Mouse (Mus musculus) ES-E14 (cell line): ENCODE results near the gene Ankrd36. TPM values are rescaled to one million over a fixed set of nuclear protein-coding genes. Genes with fewer than 3 reads are reported as not detected.

Experiments
- DNase-seq: peaks from one replicate; pipeline ENCODE4 v3.0.0-alpha.2; 2013; ENCODE audit warnings: low read depth, low spot score
- H3K27ac ChIP-seq: 2 replicates; pipeline ENCODE4 v1.5.1; 2012; ENCODE audit warnings: low read depth, mild to moderate bottlenecking, low read length, moderate library complexity, mixed read lengths; ENCODE audit not compliant: poor library complexity, insufficient read depth, severe bottlenecking
- H3K36me3 ChIP-seq: 2 replicates; pipeline ENCODE4 v1.6.1; 2012; ENCODE audit warnings: mild to moderate bottlenecking, low read length, moderate library complexity, mixed read lengths; ENCODE audit not compliant: control insufficient read depth, poor library complexity, insufficient read depth, severe bottlenecking
- H3K4me1 ChIP-seq, 2 experiments: fragments of 150-350 bp in 1 of 2; sonication (generic) in 1 of 2; 2 replicates each; pipeline ENCODE4 v1.6.1; 2012; ENCODE audit warnings: low read length in 2 of 2, mild to moderate bottlenecking in 1 of 2, mixed read lengths in 1 of 2; ENCODE audit not compliant: control insufficient read depth in 2 of 2, insufficient read depth in 2 of 2, poor library complexity in 1 of 2
- H3K4me3 ChIP-seq, 2 experiments: fragments of 150-350 bp in 1 of 2; sonication (generic) in 1 of 2; 2 replicates each; pipeline ENCODE4 v1.5.1; 2012; ENCODE audit warnings: low read length in 2 of 2, low read depth in 1 of 2, mild to moderate bottlenecking in 1 of 2, mixed read lengths in 1 of 2; ENCODE audit not compliant: insufficient read depth in 1 of 2, poor library complexity in 1 of 2, severe bottlenecking in 1 of 2
- H3K9ac ChIP-seq: 2 replicates; pipeline ENCODE4 v1.6.1; 2012; ENCODE audit warnings: low read depth, mild to moderate bottlenecking, low read length, mixed read lengths; ENCODE audit not compliant: poor library complexity, insufficient read depth, severe bottlenecking
- H3K9me3 ChIP-seq: fragments of 150-350 bp; sonication (generic); 2 replicates; pipeline ENCODE4 v1.6.1; 2012; ENCODE audit warnings: low read depth, mild to moderate bottlenecking, low read length; ENCODE audit not compliant: control insufficient read depth, insufficient read depth
- CHD2 ChIP-seq: IDR thresholded peaks from 2 replicates; pipeline ENCODE4 v1.6.1; 2014; ENCODE audit warnings: mild to moderate bottlenecking, low read depth, low read length, inconsistent platforms
- HCFC1 ChIP-seq: IDR thresholded peaks from 2 replicates; pipeline ENCODE4 v1.6.1; 2012; ENCODE audit warnings: low read length, inconsistent platforms, borderline replicate concordance; ENCODE audit not compliant: insufficient read depth
- MAFK ChIP-seq: IDR thresholded peaks from 2 replicates; pipeline ENCODE4 v1.6.1; 2014; ENCODE audit warnings: mild to moderate bottlenecking, low read depth, low read length, inconsistent platforms; ENCODE audit not compliant: insufficient read depth
- ZC3H11A ChIP-seq: IDR thresholded peaks from 2 replicates; pipeline ENCODE4 v1.6.1; 2012; ENCODE audit warnings: low read depth, mild to moderate bottlenecking, inconsistent platforms, low read length, borderline replicate concordance
- ZNF384 ChIP-seq: IDR thresholded peaks from 2 replicates; pipeline ENCODE4 v1.6.1; 2012; ENCODE audit warnings: low read depth, low read length, inconsistent platforms
- in situ Hi-C, 2 experiments: fragments of 600-800 bp; cut with MboI; formaldehyde crosslinking; loops; one replicate each; pipeline ENCODE4 v1.15.1; 2025; ENCODE audit warnings: low sequenced_read_pairs in 2 of 2, inconsistent platforms in 1 of 2; ENCODE audit not compliant: unreplicated experiment in 2 of 2
- total RNA-seq: library from RNA; depleted of rRNA; stranded (reverse); fragments of 300-350 nt; gene quantifications from 2 replicates; pipeline ENCODE4 v1.2.3, GENCODE M21; 2012

Gene Ankrd36
- total RNA-seq, 1 experiment: 0.45 TPM

DNA sequence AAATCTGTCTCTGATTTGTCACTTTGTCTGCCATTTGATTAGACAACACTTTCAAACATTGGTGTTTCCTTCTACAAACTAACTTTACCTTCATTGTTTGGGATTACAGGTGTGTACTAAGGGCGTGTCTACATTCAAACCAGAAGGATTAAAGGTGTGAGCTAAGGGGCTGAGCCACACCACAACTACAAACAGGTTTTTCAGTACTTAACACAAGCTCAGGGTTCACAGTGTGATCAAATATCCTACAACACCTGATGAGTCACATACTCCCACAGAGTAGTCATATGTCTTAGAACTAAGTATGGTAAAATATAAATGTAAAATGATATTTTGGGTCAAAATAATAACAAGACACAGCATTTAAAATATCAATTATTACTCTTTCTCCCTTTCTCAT lies 17.6 kb upstream of the Ankrd36 start:
- H3K4me3 ChIP-seq: no peak overlapping the region
- no peaks in the 10 kb centered on the region for H3K9me3 ChIP-seq
- no peak overlapping the region for H3K9ac ChIP-seq
- DNase-seq: no peak
- H3K36me3 ChIP-seq: no peaks in the 10 kb centered on the region
- TF ChIP-seq HCFC1 (no peak), MAFK (no peak), ZC3H11A (no peak), ZNF384 (no peak), CHD2 (no peak)
- no peak overlapping the region for H3K27ac ChIP-seq
- no peaks in the 10 kb centered on the region for H3K4me1 ChIP-seq
- in situ Hi-C loops: no loop called here

DNA sequence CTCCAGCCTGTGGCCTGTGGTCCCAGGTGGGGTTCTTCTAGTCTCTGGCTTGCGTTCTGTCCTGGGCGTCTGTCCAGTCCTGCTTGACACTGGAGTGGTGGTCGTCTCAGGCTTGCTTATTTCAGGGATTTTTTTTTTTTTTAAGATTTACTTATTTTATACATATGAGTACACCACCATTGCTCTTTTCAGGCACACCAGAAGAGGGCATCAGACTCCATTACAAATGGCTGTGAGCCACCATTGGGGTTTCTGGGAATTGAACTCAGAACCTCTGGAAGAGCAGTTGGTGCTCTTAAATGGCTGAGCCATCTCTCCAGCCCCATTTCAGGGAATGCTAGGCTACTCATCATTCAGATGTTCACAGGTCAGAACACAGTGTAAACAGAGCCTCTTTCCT lies 9.2 kb upstream of the Ankrd36 start:
- TF ChIP-seq ZNF384: no peak
- H3K36me3 ChIP-seq: no peaks in the 10 kb centered on the region
- H3K27ac ChIP-seq: no peak overlapping the region
- in situ Hi-C loops: no loop called here
- H3K4me3 ChIP-seq: no peak overlapping the region
- H3K9ac ChIP-seq: no peak overlapping the region
- peaks cover 6 to 16% of the 10 kb centered on the region in 2 experiments; a peak in 3 of 4 replicates for H3K4me1 ChIP-seq
- no peak for DNase-seq
- no peaks in the 10 kb centered on the region for H3K9me3 ChIP-seq

GRCm38 (mm10) chr11:5562625-5563268 lies 6.7 kb upstream of the Ankrd36 start:
- in situ Hi-C loops: no loop called here
- no peak overlapping the region for H3K27ac ChIP-seq
- H3K36me3 ChIP-seq: no peaks in the 10 kb centered on the region

DNA sequence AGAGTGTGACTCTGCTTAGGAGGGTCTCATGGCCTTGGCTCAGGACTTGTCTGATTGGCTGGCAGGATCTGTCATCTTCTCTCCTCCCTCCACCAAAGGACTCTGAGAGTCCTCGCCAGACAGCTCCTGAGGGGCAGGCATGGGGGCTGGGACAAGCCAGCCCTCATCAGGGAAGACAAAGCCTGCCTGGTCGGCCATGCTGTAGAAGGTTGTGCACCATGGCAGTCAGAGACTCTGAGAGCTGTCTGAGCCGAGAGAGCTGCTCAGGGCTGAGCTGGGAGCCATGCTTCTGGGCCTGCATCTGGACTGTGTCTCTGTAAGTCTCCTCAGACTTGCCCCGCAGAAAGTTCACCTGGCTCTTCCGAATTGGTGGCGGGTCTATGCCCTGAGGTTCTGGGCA lies 5.6 kb upstream of the Ankrd36 start:
- in situ Hi-C loops: no loop called here
- Histone ChIP-seq H3K9me3 (no peaks in the 10 kb centered on the region), H3K36me3 (no peaks in the 10 kb centered on the region), H3K9ac (no peak overlapping the region), H3K4me1 (peaks cover 6 to 16% of the 10 kb centered on the region in 2 experiments; a peak in 3 of 4 replicates), H3K4me3 (no peak overlapping the region), H3K27ac (no peak overlapping the region)
- no peak for DNase-seq
- TF ChIP-seq ZNF384 (no peak), CHD2 (no peak), HCFC1 (no peak), ZC3H11A (no peak), MAFK (no peak)

More at GRCm38 (mm10) chr11:5562625-5563268, 6.7 kb upstream of the Ankrd36 start:
- DNase-seq: peak; percentile 31
- H3K4me3 ChIP-seq: no peak overlapping the region
- H3K9ac ChIP-seq: no peak overlapping the region
- no peaks in the 10 kb centered on the region for H3K9me3 ChIP-seq
- no peak for TF ChIP-seq ZC3H11A
- no peak for TF ChIP-seq ZNF384
- no peak for TF ChIP-seq CHD2
- TF ChIP-seq MAFK: no peak
- TF ChIP-seq HCFC1: no peak
- H3K4me1 ChIP-seq: peaks cover 6 to 16% of the 10 kb centered on the region in 2 experiments; a peak in 3 of 4 replicates

GRCm38 (mm10) chr11:5565596-5565995 lies 3.9 kb upstream of the Ankrd36 start:
- no peak overlapping the region for H3K4me3 ChIP-seq
- no peak overlapping the region for H3K27ac ChIP-seq
- no peaks in the 10 kb centered on the region for H3K9me3 ChIP-seq
- no peak for DNase-seq
- no peak overlapping the region for H3K9ac ChIP-seq
- TF ChIP-seq HCFC1 (no peak), ZNF384 (no peak), CHD2 (no peak), ZC3H11A (no peak), MAFK (no peak)
- in situ Hi-C loops: no loop called here
- no peaks in the 10 kb centered on the region for H3K36me3 ChIP-seq
- H3K4me1 ChIP-seq: peaks cover 6 to 11% of the 10 kb centered on the region in 2 experiments; a peak in 3 of 4 replicates
